In genomic region chr8:64597042-64597970, GRCm38 (mm10) we compare ENCODE assay signal across 8 mouse cellular contexts.
DNase-seq lines count a peak whose midpoint lies in the region; ATAC-seq and TF ChIP-seq lines count a peak whose summit lies in the region.
"Had no signal": no experiment of that assay in that cellular context is flagged by ENCODE, and none has a peak within 500 bp of the region (broad histone marks: within the 10 kb centered on the region; RNA-seq: fewer than 3 reads in every experiment).

No protein-coding gene starts in this region.

- H3K9me3 ChIP-seq in forebrain, embryonic 13.5 days (replicated peaks) = no peaks in the 10 kb centered on the region
- no peaks in the 10 kb centered on the region for H3K9me3 ChIP-seq in hindbrain, embryonic 13.5 days
- H3K9me3 ChIP-seq: limb, embryonic 12.5 days had no signal

- H3K4me2 ChIP-seq in forebrain, embryonic 13.5 days = no peak overlapping the region
- H3K4me2 ChIP-seq in hindbrain, embryonic 13.5 days = no peak overlapping the region
- H3K4me2 ChIP-seq: limb, embryonic 12.5 days had no signal

- H3K36me3 ChIP-seq in forebrain, embryonic 13.5 days (ENCODE audit: poor library complexity, severe bottlenecking) = peaks cover 41% of the 10 kb centered on the region
- peaks cover 49% of the 10 kb centered on the region for H3K36me3 ChIP-seq in hindbrain, embryonic 13.5 days

- 45% methylated on average over 21 of the region's 21 CpGs for WGBS in forebrain, embryonic 13.5 days
- WGBS in hindbrain, embryonic 13.5 days = 40% methylated on average over 21 of the region's 21 CpGs

- H3K9ac ChIP-seq in forebrain, embryonic 13.5 days = no peak overlapping the region
- H3K9ac ChIP-seq in hindbrain, embryonic 13.5 days = no peak overlapping the region
- H3K9ac ChIP-seq: limb, embryonic 12.5 days had no signal

- ATAC-seq in forebrain, embryonic 13.5 days = peak; percentile 79
- ATAC-seq in hindbrain, embryonic 13.5 days (ENCODE audit: low FRiP score) = peak; percentile 61; the same call in 1 of the 2 replicates

- H3K4me3 ChIP-seq in forebrain, embryonic 13.5 days = no peak overlapping the region
- H3K4me3 ChIP-seq in hindbrain, embryonic 13.5 days = no peak overlapping the region
- H3K4me3 ChIP-seq: limb, embryonic 12.5 days had no signal

- H3K27ac ChIP-seq in forebrain, embryonic 13.5 days = no peak overlapping the region
- no peak overlapping the region for H3K27ac ChIP-seq in hindbrain, embryonic 13.5 days
- H3K27ac ChIP-seq: limb, embryonic 12.5 days had no signal

- peak; percentile 88 for TF ChIP-seq CTCF in brain, embryonic 14.5 days (IDR thresholded peaks at IDR 0.05; ENCODE audit: borderline replicate concordance, extremely low read depth, insufficient read depth, insufficient read length)

- peak; percentile 62 for DNase-seq in Muller cell, postnatal 12 days (ENCODE audit: inconsistent ontology term)
- peak; percentile 76 for DNase-seq in brain, embryonic 14.5 days (ENCODE audit: low read depth)
- DNase-seq in layer of hippocampus, postnatal 10 days (ENCODE audit: low spot score in 2 of 2) = peak; percentile 84 to 86
- peak; percentile 43 to 68 for DNase-seq in lung, postnatal 4 days
- DNase-seq in right cerebral cortex, postnatal 10 days (ENCODE audit: low spot score in 2 of 2) = peak; percentile 79 to 84

- H3K4me1 ChIP-seq in forebrain, embryonic 13.5 days = 0 out of 2 replicates have a peak, but pooled peaks cover 6% of the 10 kb centered on the region
- H3K4me1 ChIP-seq in hindbrain, embryonic 13.5 days (replicated peaks) = no peaks in the 10 kb centered on the region

- no peak for TF ChIP-seq POLR2A in brain, embryonic 14.5 days (IDR thresholded peaks at IDR 0.05; ENCODE audit: borderline replicate concordance, extremely low read depth, insufficient read depth, insufficient read length, poor library complexity, severe bottlenecking)

- no peaks in the 10 kb centered on the region for H3K27me3 ChIP-seq in forebrain, embryonic 13.5 days
- no peaks in the 10 kb centered on the region for H3K27me3 ChIP-seq in hindbrain, embryonic 13.5 days
- H3K27me3 ChIP-seq: limb, embryonic 12.5 days had no signal
